Mouse (Mus musculus): ENCODE data around the gene Uevld.
"Not testable (repeated sequence)": the region's sequence is repeated elsewhere in the genome, so short reads cannot be mapped to it uniquely, and the experiment has no call there.

Gene Uevld

DNA sequence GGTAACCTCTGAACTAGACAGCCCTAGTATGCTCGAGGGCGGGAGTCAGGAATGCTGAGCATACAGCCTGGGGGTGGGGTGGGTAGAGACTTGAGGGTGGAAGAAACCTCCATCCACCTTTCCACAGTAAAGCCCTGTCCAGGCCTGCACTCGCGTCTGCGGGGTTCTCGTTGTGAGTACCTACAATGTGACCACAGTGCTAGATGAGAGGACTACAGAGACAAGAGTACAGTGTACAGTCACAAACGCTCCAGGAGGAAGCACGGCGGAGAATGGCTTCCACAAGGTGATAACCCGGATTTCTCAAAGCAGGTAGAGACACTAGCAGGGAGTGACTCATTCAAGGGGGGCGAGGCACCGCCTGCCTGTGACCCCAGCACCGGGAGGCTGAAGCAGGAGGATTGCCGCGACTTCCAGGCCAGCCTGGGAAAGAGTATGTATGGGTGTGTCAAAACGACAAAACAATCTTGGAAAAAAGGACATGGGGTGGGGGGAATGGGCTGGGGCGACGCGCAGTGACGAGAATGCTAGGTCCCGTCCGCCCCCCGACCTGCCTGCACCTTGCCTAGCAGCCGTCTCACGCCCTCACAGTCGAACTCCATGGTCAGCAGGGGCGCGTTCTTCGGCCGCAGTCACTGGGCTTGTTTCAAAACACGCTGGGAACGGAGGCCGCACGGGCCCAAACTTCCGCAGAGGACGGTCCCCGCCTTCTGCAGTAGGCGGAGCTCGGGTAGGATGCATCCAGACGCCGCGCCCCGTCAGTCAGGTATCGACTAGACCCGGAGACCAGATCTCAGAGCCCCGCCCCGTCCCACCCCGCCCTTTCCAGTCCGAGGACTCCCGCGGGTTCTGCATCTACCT lies at the start of gene Uevld:
Gene Uevld (minus strand): TSS at position 697 of the 861 bp plus-strand sequence.
- peak; percentile 98 for DNase-seq

DNA sequence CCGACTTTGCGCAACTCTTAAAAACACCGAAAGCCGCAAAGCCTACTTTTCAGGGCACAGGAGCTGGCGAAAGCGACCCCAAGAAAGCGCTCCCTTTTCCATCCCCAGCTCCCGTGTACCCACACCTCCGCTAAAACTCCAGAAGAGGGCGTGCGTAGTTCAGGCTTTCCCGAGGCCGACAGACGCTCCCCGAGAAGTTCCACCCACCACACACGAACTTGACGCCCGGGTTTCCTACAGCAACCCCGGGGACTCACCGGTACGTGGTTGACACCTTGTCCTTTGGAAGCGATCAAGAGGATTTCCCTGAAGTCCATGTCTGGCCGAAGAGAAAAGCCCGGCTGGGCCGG lies 49.5 kb upstream of the Uevld start:
- DNase-seq = peak; percentile 81

DNA sequence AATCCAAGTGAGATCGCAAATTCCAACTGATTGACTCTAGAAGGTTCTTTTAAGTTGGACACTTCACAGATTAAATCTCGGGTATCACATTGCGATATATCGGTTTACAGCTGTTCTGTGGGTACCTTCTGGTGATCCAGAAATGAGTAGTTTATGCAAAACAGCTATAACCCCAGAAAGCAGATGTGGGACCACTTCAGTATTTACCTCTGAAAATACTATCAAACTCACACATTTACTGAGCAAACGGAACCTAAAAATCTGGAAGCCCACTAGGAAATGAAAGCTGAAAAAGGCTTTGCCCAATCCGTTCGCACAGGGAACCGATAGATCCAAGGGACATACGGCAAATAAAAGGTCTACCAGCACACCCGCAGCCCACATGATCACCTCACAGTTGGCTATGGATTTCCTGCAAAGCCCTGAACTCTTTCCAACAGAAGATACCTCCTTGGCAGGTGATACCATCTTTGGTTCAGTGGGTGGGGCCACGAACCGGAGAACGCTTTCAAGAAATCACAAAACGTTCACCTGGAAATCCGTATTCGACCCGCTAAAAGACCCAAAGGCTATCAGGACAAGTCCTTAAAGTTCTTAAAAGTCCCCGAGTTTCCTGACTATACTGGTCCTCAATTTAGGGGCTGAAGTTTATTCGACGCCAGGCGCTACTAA lies 48.9 kb upstream of the Uevld start:
- peak; percentile 58 for DNase-seq

DNA sequence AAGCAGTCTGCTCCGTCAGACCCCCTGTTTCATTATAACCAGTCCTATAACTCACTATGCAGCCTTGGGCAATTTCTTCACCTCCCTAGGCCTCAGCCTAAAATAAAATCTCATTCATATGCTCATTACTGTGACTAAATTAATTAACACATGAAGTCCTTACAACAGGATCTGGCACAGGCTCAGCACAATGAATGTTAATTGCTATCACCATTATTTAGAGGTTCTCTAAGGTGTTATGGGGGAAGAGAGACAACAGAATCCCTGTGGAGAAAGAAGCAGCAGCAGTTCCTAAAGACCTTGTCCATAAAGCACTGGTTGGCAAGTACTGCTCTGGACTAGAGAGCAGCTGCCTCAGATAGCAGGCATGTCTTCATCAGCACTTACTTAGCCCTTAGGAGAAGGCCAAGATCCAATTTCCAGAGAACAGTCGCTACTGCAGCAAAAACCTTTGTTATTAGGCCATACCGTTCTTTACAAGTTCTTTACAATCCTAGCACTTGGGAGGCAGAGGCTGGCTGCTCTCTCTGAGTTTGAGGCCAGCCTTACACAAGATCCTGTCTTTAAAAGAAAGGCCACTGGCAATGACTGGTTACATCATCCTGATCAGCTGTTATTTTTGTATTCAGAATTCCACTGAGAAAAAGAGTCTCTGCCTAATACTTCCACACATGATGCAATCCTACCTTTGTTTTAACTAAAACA lies 45.2 kb upstream of the Uevld start:
- DNase-seq = no peak

DNA sequence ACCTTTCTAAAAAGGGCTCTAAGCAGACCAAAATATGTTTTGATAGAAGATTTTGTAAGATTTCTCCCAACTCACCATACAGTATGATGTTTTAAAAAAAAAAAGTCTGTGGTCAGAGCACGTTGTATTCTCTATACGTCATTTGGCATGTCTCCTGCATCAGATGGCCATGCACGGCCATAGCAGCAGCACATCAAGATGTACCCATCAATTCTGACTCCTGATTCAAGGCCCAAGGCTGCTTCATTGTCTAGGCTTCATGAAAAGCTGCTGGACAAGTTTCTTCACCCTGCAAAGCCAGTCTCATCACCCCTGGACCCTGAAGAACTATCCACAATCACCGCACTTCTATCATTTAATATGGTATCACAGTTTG lies 43.6 kb upstream of the Uevld start:
- DNase-seq = no peak

DNA sequence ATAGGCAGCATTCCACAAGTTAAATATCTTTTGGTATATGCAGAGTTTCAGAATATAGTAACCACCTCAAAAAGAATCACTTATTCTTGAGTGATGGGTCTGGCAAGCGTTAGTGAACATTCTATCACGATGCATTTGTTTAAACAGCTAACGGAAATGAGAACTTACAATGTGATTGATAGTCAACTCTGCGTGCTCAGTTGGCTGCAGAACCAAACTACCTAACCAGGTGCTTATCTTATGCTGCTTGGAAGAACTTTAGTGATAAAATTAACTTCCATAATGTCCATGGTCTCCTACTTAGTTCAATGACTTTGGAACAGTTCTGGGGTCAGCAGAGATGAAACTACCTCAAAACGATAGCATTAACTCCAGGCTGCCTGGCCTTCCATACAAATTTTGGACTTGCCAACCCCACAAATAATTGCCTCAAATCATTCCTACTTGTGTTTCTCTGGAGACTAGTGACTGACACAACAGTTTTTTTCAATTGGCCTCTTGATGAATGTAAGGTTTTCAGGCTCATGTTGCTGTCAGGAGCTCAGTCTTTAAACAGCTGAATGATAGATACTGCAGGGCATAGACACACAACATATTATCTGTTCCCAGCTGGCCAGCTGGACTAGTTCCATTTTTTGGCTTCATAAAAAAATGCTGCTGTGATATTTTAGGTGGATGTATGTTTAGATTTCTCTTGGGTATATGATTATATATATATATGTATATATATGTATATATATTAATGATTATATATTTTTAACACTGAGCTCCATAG lies 43.0 kb upstream of the Uevld start:
- DNase-seq = no peak

DNA sequence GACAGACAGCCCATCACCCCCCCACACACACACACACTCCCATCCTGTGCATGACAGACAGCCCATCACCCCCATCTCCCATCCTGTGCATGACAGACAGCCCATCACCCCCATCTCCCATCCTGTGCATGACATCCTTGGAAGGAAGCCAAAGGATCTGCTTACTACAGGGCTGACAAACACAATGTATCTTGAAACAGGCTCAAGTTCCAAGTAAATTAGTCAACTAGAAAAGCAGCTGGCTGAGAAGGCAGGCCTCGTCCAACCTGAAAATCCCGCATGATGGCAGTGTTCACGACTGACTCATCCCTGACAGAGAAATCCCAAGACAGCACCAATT lies 42.3 kb upstream of the Uevld start:
- DNase-seq = no peak

DNA sequence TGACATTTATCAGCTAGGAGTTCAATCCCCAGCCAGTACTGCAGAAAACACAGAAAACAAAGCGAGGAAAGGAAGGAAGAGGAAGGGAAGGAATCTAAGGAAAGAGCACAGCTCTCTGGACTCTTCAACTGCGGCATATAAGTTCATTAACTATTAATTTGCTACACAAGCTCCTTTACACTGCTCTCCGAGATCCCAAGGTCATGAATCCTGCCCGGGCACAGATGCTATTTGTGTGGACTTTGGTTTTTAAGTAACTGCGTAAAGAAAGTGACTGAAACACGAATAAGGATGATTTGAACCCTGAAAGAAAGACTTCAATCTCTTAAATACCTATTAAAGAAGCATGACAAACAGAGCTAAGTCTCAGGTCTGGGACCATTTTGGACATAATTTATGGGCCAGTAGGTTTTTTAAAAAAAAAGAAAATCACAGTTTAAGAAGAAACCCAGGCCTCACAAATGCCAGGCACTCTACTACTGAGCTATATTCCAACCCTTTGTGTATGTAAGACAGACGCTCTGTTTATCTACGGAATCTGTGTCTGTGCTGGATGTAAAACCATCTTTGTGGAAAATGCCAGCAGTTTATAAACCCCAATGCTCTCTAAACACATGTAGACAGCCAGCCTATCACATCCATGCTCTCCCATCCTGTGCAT lies 41.8 kb upstream of the Uevld start:
- DNase-seq = no peak

DNA sequence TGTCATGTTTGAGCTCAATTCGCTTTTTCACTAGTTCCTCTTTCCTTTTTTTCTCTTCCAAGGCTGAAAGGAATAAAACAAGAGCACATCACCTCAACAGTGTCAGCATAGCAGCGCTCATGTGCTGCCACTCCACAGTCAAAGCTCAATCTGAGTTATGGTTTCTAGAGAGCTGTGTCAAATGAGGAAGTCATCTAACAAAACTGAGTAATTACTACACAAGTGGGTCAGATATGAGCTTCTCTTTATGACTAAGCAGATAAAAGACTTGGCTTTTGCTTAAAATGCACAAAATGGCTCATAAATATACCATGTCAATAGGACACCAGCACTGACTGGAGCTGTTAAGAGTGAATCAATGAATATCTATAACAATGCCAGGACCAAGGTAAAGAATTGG lies 40.6 kb upstream of the Uevld start:
- no peak for DNase-seq

DNA sequence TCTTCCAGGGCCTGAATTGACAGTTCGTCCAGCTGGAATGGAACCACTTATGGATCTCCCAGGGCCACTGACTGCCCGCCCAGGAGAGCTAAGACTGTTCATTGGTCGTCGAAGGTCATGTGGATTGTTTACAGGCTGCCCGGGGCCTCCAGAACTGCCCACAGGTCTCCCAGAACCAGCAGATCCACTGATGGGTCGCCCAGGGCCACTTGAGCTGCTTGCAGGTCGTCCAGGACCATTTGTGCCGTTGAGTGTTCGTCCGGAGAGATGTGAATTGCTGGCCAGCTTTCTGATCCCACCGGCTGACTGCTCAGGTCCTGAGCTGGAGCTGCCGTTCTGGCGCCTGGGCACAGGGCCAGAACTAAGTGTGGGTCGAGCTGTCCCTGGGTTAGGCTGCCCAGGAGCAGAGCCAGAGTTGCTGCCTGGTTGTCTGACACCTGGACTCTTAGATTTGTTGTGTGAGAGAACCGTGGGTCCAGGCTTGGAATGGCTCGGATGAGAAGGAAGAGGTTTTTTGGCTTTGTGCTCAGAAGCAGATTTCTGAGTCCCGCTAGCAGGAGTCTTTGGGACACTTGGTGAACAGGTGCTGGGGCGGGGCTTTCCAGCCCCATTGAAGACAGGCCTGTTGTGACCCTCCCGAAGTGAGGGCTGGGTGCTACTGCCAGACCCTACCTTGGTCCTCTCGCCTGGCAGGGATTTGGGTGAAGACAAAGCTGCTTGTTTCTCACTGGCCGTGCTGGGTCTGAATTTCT lies 39.5 kb upstream of the Uevld start:
- DNase-seq = no peak

DNA sequence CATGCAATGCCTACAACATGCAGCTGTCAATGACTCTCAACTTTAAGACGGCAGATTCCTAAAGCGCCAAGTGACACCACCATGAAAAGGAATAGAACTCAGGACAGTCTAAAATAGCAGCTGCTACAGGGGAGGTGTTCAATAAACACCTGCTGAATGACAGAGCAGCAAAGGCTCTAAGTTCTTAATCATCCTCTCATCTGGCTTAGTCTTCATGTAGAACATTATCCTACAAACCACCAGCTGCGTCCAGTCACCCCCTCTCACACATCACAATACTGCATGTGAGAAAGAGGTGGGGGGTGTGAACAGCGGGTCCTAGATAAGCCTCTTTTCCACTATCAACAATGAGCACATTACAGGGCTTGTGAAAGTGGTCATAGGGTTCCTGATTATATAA lies 38.7 kb upstream of the Uevld start:
- peak; percentile 69 for DNase-seq

DNA sequence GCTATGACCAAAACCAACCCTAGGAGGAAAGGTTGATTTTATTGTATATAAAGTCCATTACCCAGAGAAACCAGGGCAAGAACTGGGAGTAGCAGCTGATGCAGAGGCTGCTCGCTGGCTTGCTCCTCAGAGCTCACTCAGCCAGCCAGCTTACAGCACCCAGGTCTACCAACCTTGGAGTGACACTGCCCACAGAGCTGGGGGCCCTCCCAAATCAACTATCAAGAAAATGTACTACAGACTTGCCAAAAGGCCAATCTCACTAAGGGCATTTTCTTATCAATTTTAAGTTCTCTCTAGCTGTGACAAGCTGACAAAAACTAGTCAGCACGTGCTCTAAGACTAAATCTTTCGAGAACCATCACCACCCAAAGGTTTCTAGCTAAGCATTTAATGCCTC lies 37.2 kb upstream of the Uevld start:
- peak; percentile 51 for DNase-seq

DNA sequence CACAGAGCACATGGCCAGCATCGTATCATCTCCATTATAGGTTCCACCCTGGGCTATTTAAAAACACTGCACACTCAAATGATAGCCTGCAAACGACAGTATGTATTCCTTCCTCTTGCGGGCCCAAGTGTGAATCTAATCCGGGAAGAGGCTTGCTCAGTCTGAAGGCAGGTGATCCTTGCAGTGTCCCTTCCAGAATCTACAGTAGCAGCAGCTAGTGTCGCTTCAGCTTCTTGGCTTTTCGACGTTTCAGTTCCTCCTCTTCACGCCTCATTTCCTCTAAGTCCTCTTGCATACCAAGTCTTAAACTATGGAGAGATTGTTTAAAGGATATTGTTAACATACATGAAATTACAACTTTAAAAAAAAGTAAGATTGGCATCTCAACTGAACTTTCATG lies 34.8 kb upstream of the Uevld start:
- DNase-seq = no peak

DNA sequence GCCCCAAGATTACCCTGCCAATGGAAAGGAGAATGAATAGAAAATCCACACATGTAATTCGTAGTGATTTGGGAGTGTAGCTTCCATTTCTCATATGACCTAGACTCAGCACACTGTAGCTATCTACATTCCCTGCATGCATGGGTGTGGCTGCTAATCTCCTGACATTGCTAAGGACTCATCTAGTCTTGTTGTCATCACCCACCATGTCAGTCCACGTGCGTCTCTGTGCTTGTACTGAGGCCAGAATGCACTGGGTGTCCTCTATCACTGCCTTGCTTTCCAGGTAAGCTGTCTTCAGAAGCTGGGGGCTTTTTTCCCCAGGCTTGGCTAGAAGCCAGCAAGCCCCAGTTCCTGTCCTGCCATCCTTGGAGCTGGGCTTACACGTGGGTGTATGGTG lies 31.1 kb upstream of the Uevld start:
- DNase-seq = not testable (repeated sequence)

DNA sequence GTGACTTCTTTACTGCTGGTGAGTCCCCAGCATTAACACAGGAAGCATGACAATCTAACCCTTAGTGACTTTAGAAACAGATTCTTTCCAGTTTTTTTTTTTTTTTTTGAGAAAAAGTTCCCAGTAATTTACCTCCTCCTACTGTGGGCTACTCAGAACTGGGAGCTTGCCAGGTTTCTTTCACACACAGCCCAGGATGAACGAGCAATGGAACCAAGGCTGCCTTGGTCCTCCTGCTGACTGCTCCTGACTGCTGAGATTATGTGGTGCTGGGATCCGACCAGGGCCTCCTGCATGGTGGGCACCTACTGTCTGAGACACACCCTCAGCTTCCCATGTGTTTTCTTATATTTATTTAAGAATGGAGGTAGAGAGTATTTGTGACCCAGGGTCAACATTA lies 28.7 kb upstream of the Uevld start:
- no peak for DNase-seq

DNA sequence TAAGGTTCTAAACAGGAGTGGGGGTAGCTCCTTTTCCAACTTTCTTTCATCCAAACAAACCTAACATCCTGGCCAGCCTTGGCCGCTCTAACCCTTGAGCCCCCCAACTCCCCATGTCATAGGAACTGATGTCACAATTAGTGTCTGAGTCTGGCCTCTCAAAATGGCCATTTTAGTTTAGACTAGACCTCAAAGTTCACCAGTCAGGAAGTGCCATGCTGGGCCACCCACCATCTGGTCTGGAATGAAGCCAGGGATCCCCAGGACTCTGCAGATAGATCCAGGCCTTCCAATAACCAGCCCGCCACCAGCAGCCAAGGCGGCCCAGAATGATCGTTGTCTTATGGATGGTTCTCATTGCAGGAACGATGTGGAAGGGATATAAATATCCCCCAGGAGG lies 28.3 kb upstream of the Uevld start:
- DNase-seq = no peak

DNA sequence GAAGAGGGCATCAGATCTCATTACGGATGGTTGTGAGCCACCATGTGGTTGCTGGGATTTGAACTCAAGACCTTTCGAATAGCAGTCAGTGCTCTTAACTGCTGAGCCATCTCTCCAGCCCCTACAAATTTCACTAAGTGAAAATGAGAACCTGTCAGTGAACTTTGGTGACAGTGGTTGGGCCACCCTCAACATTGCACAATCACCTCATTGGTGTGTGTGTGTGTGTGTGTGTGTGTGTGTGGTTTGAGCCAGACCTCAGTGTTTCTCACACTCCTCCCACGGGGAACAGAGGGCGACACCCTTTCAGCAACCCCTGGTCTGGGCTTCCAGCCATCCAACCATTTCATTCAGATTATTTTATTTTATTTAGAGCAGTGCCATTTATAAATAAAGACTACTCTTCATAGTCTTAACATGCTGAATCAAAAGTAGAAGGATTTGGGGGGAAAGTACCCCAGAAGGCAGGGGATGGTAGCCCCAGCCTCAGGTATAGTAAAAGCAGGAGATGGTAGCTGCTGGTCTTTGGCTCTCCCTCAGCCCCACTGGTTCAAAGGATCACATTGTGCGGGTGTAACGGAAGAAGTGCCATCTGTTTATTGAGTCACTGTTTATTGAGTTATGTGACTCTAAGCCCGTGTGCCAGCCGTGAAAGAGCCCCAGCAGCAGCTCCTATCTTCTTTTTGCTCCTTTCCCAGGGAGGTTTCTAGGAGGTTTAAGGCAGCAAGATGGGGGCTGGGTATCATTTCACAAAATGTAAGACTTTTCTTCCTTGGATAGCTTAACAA lies 27.6 kb upstream of the Uevld start:
- no peak for DNase-seq

DNA sequence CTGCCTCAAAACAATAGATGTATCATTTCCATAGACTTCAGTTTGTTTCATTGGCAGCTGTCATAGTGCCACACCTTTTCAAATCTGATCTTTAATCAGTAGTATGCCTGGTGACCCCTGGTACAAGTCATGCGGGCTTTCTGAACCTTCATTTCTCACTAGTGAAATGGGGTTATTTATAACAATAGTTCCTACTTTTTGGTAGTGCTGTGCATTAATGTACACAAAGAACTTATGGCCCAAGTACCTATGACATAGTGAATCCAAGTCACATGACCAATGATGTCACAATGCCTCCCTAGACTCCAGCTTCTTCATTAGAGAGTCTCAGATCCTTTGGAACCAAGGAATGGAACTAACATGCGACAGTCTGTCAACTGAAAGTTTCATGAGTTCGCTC lies 25.0 kb upstream of the Uevld start, which contains the start of gene Gm9999:
Gene Gm9999 (plus strand): TSS at position 301 of the 400 bp plus-strand sequence.
- no peak for DNase-seq

DNA sequence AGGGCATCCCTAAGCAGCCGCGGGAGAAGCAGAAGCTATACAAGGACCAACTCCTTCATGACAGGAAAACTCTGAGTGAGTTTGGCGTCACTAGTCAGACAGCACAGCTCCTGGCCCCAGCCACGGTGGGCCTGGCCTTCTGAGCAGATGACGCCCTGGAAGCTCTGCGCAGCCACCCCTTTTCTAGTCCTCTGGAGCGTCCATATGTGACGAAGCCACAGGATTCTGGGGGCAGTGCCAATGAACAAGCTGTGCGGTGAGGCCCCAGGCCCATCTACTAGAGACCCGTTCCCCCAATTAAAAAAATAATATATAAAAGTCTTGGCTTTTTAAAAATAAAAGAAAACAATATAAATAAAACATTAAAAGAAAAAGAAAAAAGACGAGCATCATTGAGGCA lies 17.1 kb upstream of the Uevld start:
- DNase-seq = no peak

DNA sequence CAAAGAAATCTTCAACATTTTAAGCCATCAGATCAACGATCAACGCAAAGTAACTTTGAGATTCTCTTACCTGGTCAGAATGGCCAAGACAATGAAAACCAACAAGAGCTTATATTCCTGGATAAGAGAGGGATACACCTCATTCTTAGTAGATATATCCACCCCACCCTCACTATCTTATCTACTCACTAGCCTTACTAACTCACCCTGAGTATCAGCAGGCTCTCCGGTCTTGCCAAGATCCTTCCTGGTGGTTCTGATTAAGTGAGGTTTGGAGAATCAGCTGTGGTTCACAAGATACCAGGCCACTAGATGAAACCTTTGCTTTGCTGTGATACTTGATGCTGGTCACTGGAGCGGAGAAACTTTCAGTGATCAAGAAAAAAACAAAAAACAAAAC lies 16.3 kb upstream of the Uevld start:
- no peak for DNase-seq

DNA sequence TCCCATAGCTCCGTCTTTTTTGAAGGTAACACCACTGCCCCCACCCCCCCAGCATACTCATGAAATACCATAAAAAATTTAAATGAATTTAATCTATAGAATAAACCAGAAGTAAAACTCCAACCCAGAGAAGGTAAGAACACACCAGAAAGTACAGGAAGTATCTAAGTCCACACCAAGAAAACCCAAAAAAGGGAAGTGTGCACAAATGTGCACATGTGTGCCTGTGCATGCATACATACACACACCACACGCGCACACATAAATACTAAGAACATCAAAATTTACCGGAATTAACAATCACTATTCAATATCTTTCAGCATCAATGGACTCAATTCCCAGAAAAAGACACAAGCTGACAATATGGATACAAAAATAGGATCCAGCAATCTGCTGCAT lies 11.6 kb upstream of the Uevld start:
- DNase-seq = no peak
